Mouse (Mus musculus) brain, adult 2 months (tissue): ENCODE results near the gene Htr5b.

ENCODE experiments used
- DNase-seq: peaks from one replicate; pipeline ENCODE4 v3.0.0; 2011; ENCODE audit warnings: low read depth, low spot score

Htr5b gene

GRCm38 (mm10) chr1:121486803-121487202 lies 41.5 kb downstream of the Htr5b start:
- no peak for DNase-seq

GRCm38 (mm10) chr1:121483091-121483490 lies 45.2 kb downstream of the Htr5b start:
- no peak for DNase-seq

- no peak for DNase-seq
Measured at GRCm38 (mm10) chr1:121479403-121479802, 48.9 kb downstream of the Htr5b start.

- DNase-seq: peak; percentile 82
Measured at GRCm38 (mm10) chr1:121478284-121478980, 49.8 kb downstream of the Htr5b start.

- no peak for DNase-seq
Measured at GRCm38 (mm10) chr1:121477716-121478115, 50.5 kb downstream of the Htr5b start.

GRCm38 (mm10) chr1:121471503-121471902 lies 56.8 kb downstream of the Htr5b start:
- no peak for DNase-seq

GRCm38 (mm10) chr1:121468271-121468670 lies 60.0 kb downstream of the Htr5b start:
- DNase-seq: peak; percentile 27

GRCm38 (mm10) chr1:121466276-121466675 lies 62.0 kb downstream of the Htr5b start:
- no peak for DNase-seq

- DNase-seq: no peak
Measured at GRCm38 (mm10) chr1:121463806-121464205, 64.5 kb downstream of the Htr5b start.

GRCm38 (mm10) chr1:121462643-121463042 lies 65.6 kb downstream of the Htr5b start:
- no peak for DNase-seq

- no peak for DNase-seq
Measured at GRCm38 (mm10) chr1:121461895-121462294, 66.4 kb downstream of the Htr5b start.

- DNase-seq: peak; percentile 44
Measured at GRCm38 (mm10) chr1:121460077-121460476, 68.2 kb downstream of the Htr5b start.
